Mouse (Mus musculus) embryonic facial prominence, embryonic 11.5 days (tissue): ENCODE data around the gene Gm3646. TPM values are rescaled to one million over a fixed set of nuclear protein-coding genes. Genes with fewer than 3 reads are reported as not detected.

ENCODE experiments used
- ATAC-seq: fragments of 200-750 bp; cut with Nextera tagmentation; replicated peaks from 2 replicates; pipeline ENCODE4 v1.8.0; 2017; ENCODE audit warnings: low read depth; ENCODE audit not compliant: insufficient number of reproducible peaks, low FRiP score, low TSS enrichment
- DNase-seq: peaks from one replicate; pipeline ENCODE4 v3.0.0-alpha.2; 2015; ENCODE audit warnings: low spot score
- H3K27ac ChIP-seq: fragments of 300-500 bp; sonication (generic); replicated peaks from 2 replicates; pipeline ENCODE4 v1.5.1; 2014; ENCODE audit warnings: mild to moderate bottlenecking, low read depth, low read length, control low read depth
- H3K27me3 ChIP-seq: fragments of 300-500 bp; sonication (generic); 2 replicates; pipeline ENCODE4 v1.6.1; 2014; ENCODE audit warnings: mild to moderate bottlenecking, low read length, moderate library complexity, mixed read lengths; ENCODE audit not compliant: control insufficient read depth, insufficient read depth
- H3K36me3 ChIP-seq: fragments of 300-500 bp; sonication (generic); replicated peaks from 2 replicates; pipeline ENCODE4 v1.6.1; 2014; ENCODE audit warnings: low read depth, mild to moderate bottlenecking, low read length, moderate library complexity, mixed read lengths; ENCODE audit not compliant: control insufficient read depth, insufficient read depth
- H3K4me1 ChIP-seq: fragments of 300-500 bp; sonication (generic); 2 replicates; pipeline ENCODE4 v1.6.1; 2014; ENCODE audit warnings: low read length, mixed read lengths; ENCODE audit not compliant: control insufficient read depth, insufficient read depth
- H3K4me2 ChIP-seq: fragments of 300-500 bp; sonication (generic); 2 replicates; pipeline ENCODE4 v1.6.1; 2014; ENCODE audit warnings: low read depth, mild to moderate bottlenecking, control low read depth, low read length, moderate library complexity
- H3K4me3 ChIP-seq: fragments of 300-500 bp; sonication (generic); 2 replicates; pipeline ENCODE4 v1.5.1; 2014; ENCODE audit warnings: low read depth, low read length, control low read depth
- H3K9ac ChIP-seq: fragments of 300-500 bp; sonication (generic); replicated peaks from 2 replicates; pipeline ENCODE4 v1.6.1; 2014; ENCODE audit warnings: mild to moderate bottlenecking, control low read depth, low read length
- H3K9me3 ChIP-seq: fragments of 300-500 bp; sonication (generic); replicated peaks from 2 replicates; pipeline ENCODE4 v1.6.1; 2016; ENCODE audit warnings: mild to moderate bottlenecking, low read length, inconsistent platforms, mixed read lengths; ENCODE audit not compliant: control insufficient read depth
- WGBS: fragments of 180-500 bp; shearing (Covaris S2); extraction: QIAGEN DNeasy Blood & Tissue Kit; methylation state at CpG from one replicate; pipeline ENCODE4 v1.1.7; 2014; 5-methylcytosine and 5-hydroxymethylcytosine counted together
- polyA plus RNA-seq: library from polyadenylated mRNA; unstranded; fragments of >200 nt; fragmentation: Nextera tagmentation; extraction: Ambion mirVana; gene quantifications from 2 replicates; pipeline ENCODE4 v1.2.1, GENCODE M21; 2014

Gm3646 gene
- polyA plus RNA-seq, 1 experiment from 2014 or later, result not detected

DNA sequence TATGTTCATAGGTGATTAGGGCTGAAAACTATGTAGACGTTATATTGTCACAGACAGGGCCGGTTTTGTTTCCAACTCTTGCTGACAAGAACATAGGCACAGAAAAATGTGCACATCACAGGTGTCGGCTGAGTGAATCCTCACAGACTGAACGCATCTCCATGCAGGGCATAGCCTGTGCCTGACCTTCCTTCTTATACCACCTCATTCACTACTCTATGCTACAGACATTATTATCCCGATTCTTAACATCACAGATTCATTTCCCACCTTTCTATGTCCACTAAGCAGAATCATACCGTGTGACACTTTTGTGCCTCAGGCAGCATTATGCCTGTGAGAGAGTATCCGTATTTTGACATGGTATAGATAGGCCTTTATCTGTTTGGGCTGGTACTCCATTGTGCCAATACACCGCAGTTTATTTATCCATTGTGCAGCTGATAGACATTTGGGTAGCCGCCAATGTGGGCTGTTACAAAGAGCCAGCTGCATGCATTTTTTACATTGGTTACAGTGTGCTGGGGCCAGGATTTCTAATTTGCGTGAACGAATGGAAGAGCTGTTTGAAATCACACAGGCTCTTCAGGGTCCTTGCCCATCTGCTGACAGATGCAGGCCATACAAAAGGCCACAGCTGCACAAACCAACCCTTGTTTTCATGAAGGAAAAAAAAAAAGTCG, 33.5 kb upstream of the Gm3646 start:
- no peak overlapping the region for H3K9ac ChIP-seq
- peak; percentile 73 for ATAC-seq
- no peaks in the 10 kb centered on the region for H3K4me1 ChIP-seq
- no peak overlapping the region for H3K4me2 ChIP-seq
- H3K27ac ChIP-seq, result no peak overlapping the region
- H3K36me3 ChIP-seq, result no peaks in the 10 kb centered on the region
- WGBS, result 70% methylated on average over 12 of the region's 12 CpGs
- no peaks in the 10 kb centered on the region for H3K9me3 ChIP-seq
- no peaks in the 10 kb centered on the region for H3K27me3 ChIP-seq
- no peak overlapping the region for H3K4me3 ChIP-seq
- peak; percentile 36 for DNase-seq

DNA sequence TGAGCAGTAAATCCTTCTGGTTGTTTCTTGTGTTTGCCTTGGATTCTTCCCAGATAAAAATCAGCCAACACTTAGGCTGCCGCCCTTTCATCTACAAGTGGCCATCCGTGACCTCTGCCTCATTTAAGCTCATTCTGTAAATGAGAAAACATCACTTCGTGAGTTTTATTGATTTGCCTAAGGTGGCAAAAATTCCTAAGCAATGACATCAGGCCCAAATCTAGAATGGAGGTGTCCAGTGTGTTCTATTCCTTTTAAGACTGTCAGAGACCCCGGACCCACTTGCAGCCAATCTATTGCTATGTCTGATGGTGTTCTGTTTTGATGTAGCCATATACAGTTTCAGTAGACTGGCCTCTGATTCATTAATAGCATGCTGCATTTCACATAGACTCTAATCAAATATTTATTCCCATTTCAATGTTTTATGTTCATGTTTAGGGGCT, 26.5 kb upstream of the Gm3646 start:
- H3K27ac ChIP-seq, result no peak overlapping the region
- H3K4me1 ChIP-seq, result no peaks in the 10 kb centered on the region
- 64% methylated on average over 4 of the region's 4 CpGs for WGBS
- no peaks in the 10 kb centered on the region for H3K9me3 ChIP-seq
- ATAC-seq, result no peak
- H3K4me2 ChIP-seq, result no peak overlapping the region
- no peak for DNase-seq
- H3K4me3 ChIP-seq, result no peak overlapping the region
- no peaks in the 10 kb centered on the region for H3K27me3 ChIP-seq
- no peak overlapping the region for H3K9ac ChIP-seq
- H3K36me3 ChIP-seq, result no peaks in the 10 kb centered on the region

DNA sequence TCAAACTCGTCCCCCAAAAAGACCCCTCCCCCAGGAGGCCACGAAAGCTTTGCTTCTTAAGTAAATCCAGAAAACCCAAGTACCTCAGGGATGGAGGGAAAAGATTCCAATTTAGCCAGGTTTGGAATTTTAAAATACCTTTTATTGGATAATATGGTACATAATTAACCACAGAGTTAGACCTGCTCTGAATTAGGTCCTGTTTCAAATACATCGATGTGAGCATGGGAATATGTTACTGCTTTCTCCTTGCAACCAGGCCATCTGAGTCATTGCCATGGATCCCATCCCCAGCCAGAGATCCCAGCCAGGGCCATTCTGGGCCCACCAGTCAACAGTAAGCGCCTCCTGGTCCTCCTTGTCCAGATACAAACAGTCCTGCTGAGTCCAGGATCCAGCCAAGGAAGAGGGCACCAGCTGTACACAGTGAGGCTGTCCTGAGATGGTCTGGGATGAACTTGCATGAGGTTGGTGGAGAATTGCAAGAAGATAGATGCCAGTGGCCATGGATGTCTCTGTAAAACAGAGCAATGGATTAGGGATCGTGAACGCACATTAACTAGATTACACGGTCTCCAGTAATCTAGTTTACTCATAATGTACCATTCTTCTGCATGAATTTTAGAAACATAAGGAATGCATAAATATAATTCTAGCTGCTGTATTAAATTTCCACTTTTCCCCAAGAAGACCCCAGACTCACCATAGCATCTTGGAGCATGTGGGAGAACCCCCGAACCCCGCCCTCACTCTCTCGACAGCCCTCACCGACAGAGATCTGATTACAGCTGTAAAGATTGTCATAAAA, 25.9 kb upstream of the Gm3646 start:
- peak; percentile 51 for DNase-seq
- no peaks in the 10 kb centered on the region for H3K9me3 ChIP-seq
- no peak for ATAC-seq
- no peak overlapping the region for H3K4me2 ChIP-seq
- H3K36me3 ChIP-seq, result no peaks in the 10 kb centered on the region
- H3K4me1 ChIP-seq, result no peaks in the 10 kb centered on the region
- H3K9ac ChIP-seq, result no peak overlapping the region
- WGBS, result 65% methylated on average over 11 of the region's 11 CpGs
- no peak overlapping the region for H3K27ac ChIP-seq
- no peak overlapping the region for H3K4me3 ChIP-seq
- H3K27me3 ChIP-seq, result no peaks in the 10 kb centered on the region

DNA sequence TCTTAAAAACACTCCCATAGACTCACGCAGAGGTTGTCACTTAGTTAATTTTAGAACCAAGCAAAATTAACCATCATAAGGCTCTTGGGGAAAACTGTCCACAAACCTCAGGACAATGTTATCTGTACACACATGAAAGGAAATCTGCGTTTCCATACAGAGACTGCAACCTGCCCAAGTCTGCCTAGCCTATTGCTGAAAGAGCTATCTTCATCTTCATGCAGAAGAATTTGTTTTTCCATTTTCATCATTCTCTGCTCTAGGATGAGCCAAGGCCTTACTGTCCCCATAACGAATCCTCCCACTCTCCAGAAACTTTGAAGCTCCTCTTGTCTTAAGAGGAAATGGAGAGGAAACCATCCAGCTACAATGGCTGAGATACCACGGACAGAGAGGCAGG, 19.8 kb upstream of the Gm3646 start:
- Histone ChIP-seq H3K36me3 (no peaks in the 10 kb centered on the region), H3K4me2 (no peak overlapping the region), H3K27me3 (no peaks in the 10 kb centered on the region), H3K9ac (no peak overlapping the region), H3K9me3 (no peaks in the 10 kb centered on the region), H3K4me3 (no peak overlapping the region), H3K27ac (no peak overlapping the region), H3K4me1 (no peaks in the 10 kb centered on the region)
- 77% methylated on average over 4 of the region's 4 CpGs for WGBS
- ATAC-seq (no peak), DNase-seq (no peak)

DNA sequence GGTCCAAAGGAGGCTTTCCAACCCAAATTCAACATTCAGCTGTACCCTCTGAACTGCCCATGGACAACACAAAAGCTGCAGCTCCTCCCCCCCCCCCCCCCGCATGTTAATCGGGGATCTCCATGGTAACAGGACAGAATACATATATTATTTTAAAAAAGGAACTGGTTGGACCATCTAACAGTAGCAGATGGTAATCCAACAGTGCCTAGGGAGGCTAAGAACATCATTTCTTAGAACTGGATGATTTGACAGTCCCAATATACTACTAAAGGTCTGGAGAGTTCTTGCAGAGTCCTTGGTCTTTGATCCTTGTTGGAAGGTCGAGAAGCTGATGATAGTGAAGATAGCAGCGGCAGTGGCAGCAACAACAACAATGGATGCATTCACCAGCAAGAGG, 19.1 kb upstream of the Gm3646 start:
- no peak overlapping the region for H3K4me2 ChIP-seq
- no peak overlapping the region for H3K4me3 ChIP-seq
- no peaks in the 10 kb centered on the region for H3K4me1 ChIP-seq
- no peaks in the 10 kb centered on the region for H3K9me3 ChIP-seq
- 45% methylated on average over 3 of the region's 4 CpGs for WGBS
- H3K9ac ChIP-seq, result no peak overlapping the region
- no peaks in the 10 kb centered on the region for H3K36me3 ChIP-seq
- no peak overlapping the region for H3K27ac ChIP-seq
- DNase-seq, result no peak
- no peak for ATAC-seq
- no peaks in the 10 kb centered on the region for H3K27me3 ChIP-seq

DNA sequence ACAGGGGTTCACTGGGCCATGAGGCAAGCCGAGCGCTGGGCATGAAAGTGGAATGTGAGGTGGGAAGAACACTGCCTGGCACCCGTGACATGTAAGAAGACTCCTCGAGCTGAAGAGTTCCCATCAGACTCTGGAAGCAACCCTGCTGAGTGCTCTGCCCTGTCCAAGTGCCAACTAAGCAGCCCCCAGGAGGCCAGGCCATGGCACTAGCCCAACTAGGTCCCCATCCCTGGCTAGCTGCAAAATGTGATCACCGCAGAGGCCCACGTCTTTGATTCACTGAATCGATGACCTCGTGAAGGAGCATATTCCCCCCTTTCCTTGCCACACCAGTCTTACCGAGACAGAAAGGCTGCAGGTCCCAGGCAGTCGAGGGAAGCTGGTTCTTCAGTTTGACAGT, 14.5 kb upstream of the Gm3646 start:
- Histone ChIP-seq H3K27me3 (no peaks in the 10 kb centered on the region), H3K36me3 (no peaks in the 10 kb centered on the region), H3K4me3 (no peak overlapping the region), H3K9ac (no peak overlapping the region), H3K27ac (no peak overlapping the region), H3K4me2 (no peak overlapping the region), H3K4me1 (no peaks in the 10 kb centered on the region), H3K9me3 (no peaks in the 10 kb centered on the region)
- WGBS, result 78% methylated on average over 10 of the region's 10 CpGs
- ATAC-seq (no peak), DNase-seq (no peak)

DNA sequence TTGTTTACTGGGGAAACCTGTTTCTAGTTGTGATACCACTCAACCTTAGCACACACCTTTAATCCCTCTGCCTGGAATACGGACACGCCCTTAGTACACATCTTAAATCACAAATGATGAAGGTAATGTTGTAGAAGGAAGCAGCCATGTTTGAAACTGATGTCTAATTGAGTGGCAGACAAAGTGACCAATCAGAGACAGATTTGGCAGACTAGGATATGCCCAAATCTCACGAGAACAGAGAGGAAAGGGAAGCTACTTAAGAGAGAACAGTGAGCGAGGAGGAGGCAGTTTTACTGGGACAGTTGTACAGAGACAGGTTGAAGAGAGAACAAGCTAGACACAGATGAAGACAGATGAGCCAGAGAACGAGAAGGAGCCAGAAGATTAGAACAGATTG, 10.6 kb upstream of the Gm3646 start:
- H3K4me2 ChIP-seq, result no peak overlapping the region
- 86% methylated on average over 5 of the region's 5 CpGs for WGBS
- H3K4me1 ChIP-seq, result no peaks in the 10 kb centered on the region
- H3K9me3 ChIP-seq, result no peaks in the 10 kb centered on the region
- no peaks in the 10 kb centered on the region for H3K36me3 ChIP-seq
- no peak overlapping the region for H3K4me3 ChIP-seq
- DNase-seq (no peak), ATAC-seq (no peak)
- no peak overlapping the region for H3K9ac ChIP-seq
- H3K27me3 ChIP-seq, result no peaks in the 10 kb centered on the region
- no peak overlapping the region for H3K27ac ChIP-seq

DNA sequence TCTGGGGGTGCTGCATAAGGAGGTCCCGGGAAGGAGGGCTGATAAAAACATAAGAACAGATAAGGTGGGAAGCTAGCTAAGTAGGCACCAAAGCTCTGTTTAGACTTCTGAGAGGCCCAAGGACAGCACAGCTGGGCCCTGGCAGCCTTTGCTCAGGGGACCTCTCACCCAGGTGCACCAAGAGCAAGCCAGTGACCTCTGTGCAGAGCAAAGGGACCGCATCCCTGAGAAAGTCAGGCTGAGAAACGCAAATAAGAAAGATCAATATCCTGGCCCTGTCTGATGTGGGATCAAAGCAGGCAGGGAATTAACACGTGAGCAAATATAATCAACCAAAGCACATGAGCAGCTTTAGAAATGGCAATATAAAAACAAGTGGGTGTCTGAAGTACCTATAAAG, 7.9 kb upstream of the Gm3646 start:
- Histone ChIP-seq H3K9ac (no peak overlapping the region), H3K4me1 (no peaks in the 10 kb centered on the region), H3K9me3 (no peaks in the 10 kb centered on the region), H3K4me2 (no peak overlapping the region), H3K27me3 (no peaks in the 10 kb centered on the region), H3K27ac (no peak overlapping the region), H3K36me3 (no peaks in the 10 kb centered on the region), H3K4me3 (no peak overlapping the region)
- no peak for ATAC-seq
- WGBS, result 77% methylated on average over 4 of the region's 4 CpGs
- no peak for DNase-seq
